Mouse (Mus musculus) limb, embryonic 15.5 days (tissue): ENCODE data around the gene Atxn2. TPM values are rescaled to one million over a fixed set of nuclear protein-coding genes. Genes with fewer than 3 reads are reported as not detected.
"Not testable (repeated sequence)": the region's sequence is repeated elsewhere in the genome, so short reads cannot be mapped to it uniquely, and the experiment has no call there.

Experiments
- ATAC-seq: fragments of 200-750 bp; cut with Nextera tagmentation; 2 replicates; pipeline ENCODE4 v1.8.0; 2017; ENCODE audit warnings: low read depth, moderate TSS enrichment; ENCODE audit not compliant: insufficient number of reproducible peaks, low FRiP score, low TSS enrichment
- H3K27ac ChIP-seq: fragments of 300-500 bp; sonication (generic); 2 replicates; pipeline ENCODE4 v1.5.1; 2015; ENCODE audit warnings: moderate library complexity, mild to moderate bottlenecking, inconsistent platforms
- H3K27me3 ChIP-seq: fragments of 300-500 bp; sonication (generic); 2 replicates; pipeline ENCODE4 v1.6.1; 2015; ENCODE audit warnings: inconsistent platforms
- H3K36me3 ChIP-seq: fragments of 300-500 bp; sonication (generic); 2 replicates; pipeline ENCODE4 v1.6.1; 2015; ENCODE audit warnings: inconsistent platforms
- H3K4me1 ChIP-seq: fragments of 300-500 bp; sonication (generic); 2 replicates; pipeline ENCODE4 v1.6.1; 2015; ENCODE audit warnings: inconsistent platforms
- H3K4me2 ChIP-seq: fragments of 300-500 bp; sonication (generic); 2 replicates; pipeline ENCODE4 v1.6.1; 2015; ENCODE audit warnings: mild to moderate bottlenecking, inconsistent platforms
- H3K4me3 ChIP-seq: fragments of 300-500 bp; sonication (generic); 2 replicates; pipeline ENCODE4 v1.5.1; 2015; ENCODE audit warnings: mild to moderate bottlenecking, inconsistent platforms
- H3K9ac ChIP-seq: fragments of 300-500 bp; sonication (generic); 2 replicates; pipeline ENCODE4 v1.6.1; 2015; ENCODE audit warnings: inconsistent platforms
- H3K9me3 ChIP-seq: fragments of 300-500 bp; sonication (generic); 2 replicates; pipeline ENCODE4 v1.6.1; 2016; ENCODE audit warnings: inconsistent platforms
- WGBS: fragments of 180-500 bp; shearing (Covaris S2); methylation state at CpG from one replicate; pipeline ENCODE4 v1.1.7; 2015; 5-methylcytosine and 5-hydroxymethylcytosine counted together
- polyA plus RNA-seq: library from polyadenylated mRNA; unstranded; fragments of >200 nt; fragmentation: Nextera tagmentation; extraction: Ambion mirVana; gene quantifications from 2 replicates; pipeline ENCODE4 v1.2.1, GENCODE M21; 2015

Gene Atxn2
- polyA plus RNA-seq, 1 experiment from 2014 or later, result 49.4 TPM

DNA sequence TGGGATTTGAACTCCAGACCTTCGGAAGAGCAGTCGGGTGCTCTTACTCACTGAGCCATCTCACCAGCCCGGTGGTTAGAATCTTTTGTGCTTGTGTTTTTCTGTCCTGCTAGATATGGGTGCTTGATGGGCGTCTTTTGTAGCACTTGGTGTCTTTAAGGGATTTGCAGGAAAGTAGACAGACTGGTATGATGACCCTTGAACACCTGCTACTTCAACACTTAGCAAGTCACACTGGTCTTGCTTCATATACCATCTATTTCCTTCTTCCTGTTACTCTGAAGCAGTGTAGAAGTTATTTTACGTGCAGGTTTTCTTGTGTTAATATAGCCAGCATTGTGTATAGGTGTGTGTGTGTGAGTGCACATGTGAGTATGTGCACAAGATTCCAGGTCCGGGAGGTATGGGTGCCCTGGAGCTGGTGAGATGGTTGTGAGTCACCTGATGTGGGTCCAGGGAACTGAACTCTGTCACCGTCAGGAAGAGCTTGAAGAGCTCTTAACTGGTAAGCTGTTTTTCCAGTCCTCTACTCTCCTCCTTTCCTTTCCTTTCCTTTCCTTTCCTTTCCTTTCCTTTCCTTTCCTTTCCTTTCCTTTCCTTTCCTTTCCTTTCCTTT is 27.5 kb downstream of the Atxn2 start:
- ATAC-seq, result no peak
- Histone ChIP-seq H3K4me2 (no peak overlapping the region), H3K9me3 (no peaks in the 10 kb centered on the region), H3K27ac (no peak overlapping the region), H3K4me1 (no peaks in the 10 kb centered on the region), H3K36me3 (peaks cover 5% of the 10 kb centered on the region; the same call in 1 of the 2 replicates), H3K9ac (no peak overlapping the region), H3K27me3 (no peaks in the 10 kb centered on the region), H3K4me3 (no peak overlapping the region)
- 87% methylated on average over 7 of the region's 7 CpGs for WGBS

DNA sequence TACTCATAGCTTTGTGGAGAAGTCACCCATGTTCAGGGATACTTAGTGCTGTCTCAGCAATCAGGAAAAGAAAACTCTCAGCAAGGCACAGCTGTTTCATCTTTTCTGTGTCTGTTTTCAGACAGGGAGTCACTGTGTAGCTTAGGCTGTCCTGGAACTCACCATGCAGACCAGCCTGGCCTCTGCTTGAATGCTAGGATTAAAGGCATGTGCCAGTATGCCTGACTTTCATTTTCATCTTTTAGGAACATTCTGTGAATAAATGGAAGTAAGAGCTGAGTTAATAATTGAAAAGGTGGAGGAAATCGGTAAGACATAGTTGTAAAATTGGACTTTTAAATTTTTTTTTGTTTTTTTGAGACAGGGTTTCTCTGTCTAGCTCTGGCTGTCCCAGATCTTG is 29.4 kb downstream of the Atxn2 start:
- Histone ChIP-seq H3K36me3 (no peaks in the 10 kb centered on the region), H3K27ac (no peak overlapping the region), H3K4me3 (no peak overlapping the region), H3K4me2 (no peak overlapping the region), H3K9me3 (no peaks in the 10 kb centered on the region), H3K9ac (no peak overlapping the region), H3K4me1 (no peaks in the 10 kb centered on the region), H3K27me3 (no peaks in the 10 kb centered on the region)
- no peak for ATAC-seq
- 88% methylated on average over 1 of the region's 1 CpGs for WGBS

DNA sequence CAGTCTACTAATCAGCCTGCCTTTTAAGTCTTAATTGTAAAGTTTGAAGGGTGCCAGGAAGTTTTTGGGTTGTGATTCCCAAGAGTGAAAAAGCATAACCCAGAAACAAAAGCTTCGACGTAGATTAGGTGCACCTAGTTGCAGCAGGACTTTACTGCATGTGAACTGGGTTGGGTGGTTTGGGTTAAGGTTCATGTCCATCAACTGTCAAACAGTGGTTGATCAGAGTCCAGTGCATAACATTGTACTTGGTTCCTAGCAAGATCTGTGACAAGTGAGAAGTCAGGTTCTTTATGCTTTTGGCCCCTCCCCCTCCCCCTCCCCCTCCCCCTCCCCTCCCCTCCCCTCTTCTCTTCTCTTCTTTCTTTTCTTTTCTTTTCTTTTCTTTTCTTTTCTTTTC is 31.8 kb downstream of the Atxn2 start:
- WGBS, result 90% methylated on average over 2 of the region's 2 CpGs
- Histone ChIP-seq H3K36me3 (no peaks in the 10 kb centered on the region), H3K9ac (no peak overlapping the region), H3K9me3 (no peaks in the 10 kb centered on the region), H3K4me2 (no peak overlapping the region), H3K27ac (no peak overlapping the region), H3K4me1 (0 out of 2 replicates have a peak, but pooled peaks cover 2% of the 10 kb centered on the region), H3K27me3 (no peaks in the 10 kb centered on the region), H3K4me3 (no peak overlapping the region)
- ATAC-seq, result no peak

DNA sequence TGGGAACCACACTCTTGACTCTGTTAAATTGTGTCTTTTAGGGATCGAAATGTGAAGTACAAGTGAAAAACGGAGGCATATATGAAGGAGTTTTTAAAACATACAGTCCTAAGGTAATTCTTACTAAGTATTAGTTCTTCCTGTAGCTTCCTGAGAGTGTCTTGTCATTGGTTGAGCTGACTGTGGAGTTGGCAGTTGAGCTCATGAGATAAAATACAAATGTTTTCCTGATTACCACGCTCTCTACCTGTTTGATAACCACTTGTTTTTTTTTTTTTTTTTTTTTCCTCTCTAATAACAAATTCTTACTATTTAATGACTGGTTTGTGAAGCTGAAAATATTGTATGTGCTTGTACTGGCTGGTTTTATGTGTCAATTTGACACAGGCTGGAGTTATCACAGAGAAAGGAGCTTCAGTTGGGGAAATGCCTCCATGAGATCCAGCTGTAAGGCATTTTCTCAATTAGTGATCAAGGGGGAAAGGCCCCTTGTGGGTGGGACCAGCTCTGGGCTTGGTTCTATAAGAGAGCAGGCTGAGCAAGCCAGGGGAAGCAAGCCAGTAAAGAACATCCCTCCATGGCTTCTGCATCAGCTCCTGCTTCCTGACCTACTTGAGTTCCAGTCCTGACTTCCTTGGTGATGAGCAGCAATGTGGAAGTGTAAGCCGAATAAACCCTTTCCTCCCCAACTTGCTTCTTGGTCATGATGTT is 36.9 kb downstream of the Atxn2 start:
- peaks cover 36% of the 10 kb centered on the region for H3K36me3 ChIP-seq
- H3K4me2 ChIP-seq, ATAC-seq, H3K4me1 ChIP-seq, H3K4me3 ChIP-seq, H3K27me3 ChIP-seq, H3K9ac ChIP-seq, H3K27ac ChIP-seq, H3K9me3 ChIP-seq: not testable (repeated sequence)
- 94% methylated on average over 4 of the region's 4 CpGs for WGBS

DNA sequence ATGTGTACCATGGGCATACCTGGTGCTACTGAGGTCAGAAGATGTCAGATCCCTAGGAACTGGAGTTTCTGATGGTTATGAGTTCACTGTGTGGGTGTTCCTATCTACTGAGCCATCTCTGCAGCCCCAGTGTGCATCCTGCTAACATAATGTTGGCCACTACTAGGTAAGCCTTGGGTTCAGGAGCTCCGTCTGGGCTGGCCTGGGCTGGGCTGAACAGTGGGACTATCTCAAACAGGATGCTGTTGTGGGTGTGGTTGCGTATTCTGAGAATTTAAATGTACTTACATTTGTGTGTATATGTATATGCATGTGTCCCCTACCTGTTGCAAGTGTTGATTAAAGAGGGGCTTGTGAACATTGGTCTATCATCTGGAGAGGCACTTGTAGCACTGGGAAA is 38.5 kb downstream of the Atxn2 start:
- no peak overlapping the region for H3K9ac ChIP-seq
- peaks cover 43% of the 10 kb centered on the region for H3K36me3 ChIP-seq
- H3K4me1 ChIP-seq, result 0 out of 2 replicates have a peak, but pooled peaks cover 2% of the 10 kb centered on the region
- no peaks in the 10 kb centered on the region for H3K9me3 ChIP-seq
- H3K4me3 ChIP-seq, result no peak overlapping the region
- WGBS, result 87% methylated on average over 2 of the region's 2 CpGs
- H3K27ac ChIP-seq, result no peak overlapping the region
- no peak overlapping the region for H3K4me2 ChIP-seq
- no peaks in the 10 kb centered on the region for H3K27me3 ChIP-seq
- no peak for ATAC-seq

DNA sequence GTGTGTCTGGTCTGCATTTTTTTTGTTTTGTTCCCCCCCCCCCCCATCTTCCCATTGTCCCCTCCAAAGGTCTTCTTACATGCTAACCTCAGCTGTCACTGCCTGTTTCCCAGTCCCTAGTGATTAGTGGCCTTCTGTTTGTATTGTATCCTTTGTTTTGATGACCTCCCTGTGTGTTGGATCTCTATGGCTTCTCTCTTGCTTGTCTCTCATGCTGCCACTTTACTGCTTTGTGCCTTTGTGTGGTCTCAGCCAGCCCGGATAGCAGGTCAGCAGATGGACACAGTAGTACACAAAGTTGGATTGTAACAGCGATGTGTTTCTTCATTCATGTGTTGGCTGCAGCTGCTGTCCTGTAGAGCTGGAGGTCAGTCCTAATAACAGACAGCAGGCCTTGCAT is 46.8 kb downstream of the Atxn2 start:
- Histone ChIP-seq H3K9ac (no peak overlapping the region), H3K9me3 (no peaks in the 10 kb centered on the region), H3K4me3 (no peak overlapping the region), H3K4me1 (peaks cover 11% of the 10 kb centered on the region; the same call in 1 of the 2 replicates), H3K4me2 (no peak overlapping the region), H3K36me3 (peaks cover 37% of the 10 kb centered on the region), H3K27ac (no peak overlapping the region), H3K27me3 (no peaks in the 10 kb centered on the region)
- no peak for ATAC-seq
- 78% methylated on average over 2 of the region's 2 CpGs for WGBS

DNA sequence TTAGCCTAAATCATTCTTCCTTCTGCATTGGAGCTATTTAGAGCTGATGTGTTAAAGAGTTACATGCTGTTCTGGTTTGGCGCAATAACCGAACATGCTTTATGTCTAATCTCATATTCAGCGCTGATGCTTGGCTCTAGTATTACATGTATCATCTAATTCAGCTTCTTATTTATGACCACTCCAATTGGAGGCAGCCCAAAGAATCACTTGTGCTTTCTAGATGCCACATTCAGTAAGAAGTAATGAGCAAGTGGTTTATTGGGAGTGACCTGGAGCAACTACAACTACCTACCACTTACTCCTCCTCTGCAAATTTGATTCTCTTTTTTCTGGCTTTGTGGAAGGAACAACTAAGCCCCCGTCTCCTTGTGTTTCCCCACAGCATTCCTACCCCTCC is 47.2 kb downstream of the Atxn2 start:
- peaks cover 37% of the 10 kb centered on the region for H3K36me3 ChIP-seq
- H3K4me3 ChIP-seq, result no peak overlapping the region
- no peak overlapping the region for H3K4me2 ChIP-seq
- ATAC-seq, result no peak
- H3K4me1 ChIP-seq, result peaks cover 11% of the 10 kb centered on the region; the same call in 1 of the 2 replicates
- no peak overlapping the region for H3K9ac ChIP-seq
- H3K27me3 ChIP-seq, result no peaks in the 10 kb centered on the region
- H3K27ac ChIP-seq, result no peak overlapping the region
- H3K9me3 ChIP-seq, result no peaks in the 10 kb centered on the region
- 85% methylated on average over 4 of the region's 4 CpGs for WGBS

DNA sequence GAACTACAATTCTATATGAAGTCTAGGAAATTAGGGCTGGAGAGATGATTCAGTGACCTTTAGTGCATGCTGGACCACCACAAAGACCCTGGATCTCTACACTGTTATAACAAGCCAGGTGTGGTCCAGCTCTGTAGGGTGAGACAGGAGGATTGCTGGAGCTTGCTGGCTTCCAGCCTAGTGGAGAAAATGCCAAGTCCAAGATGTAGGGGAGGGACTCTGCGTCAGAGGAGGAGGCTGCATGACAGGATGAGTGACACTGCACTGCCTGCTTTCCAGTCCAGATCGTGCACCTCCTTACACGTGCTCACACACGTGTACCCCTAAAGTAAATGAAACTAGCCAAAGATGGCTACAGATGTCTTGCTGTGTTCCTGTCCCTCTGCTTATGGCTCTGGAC is 48.8 kb downstream of the Atxn2 start:
- Histone ChIP-seq H3K36me3 (peaks cover 39% of the 10 kb centered on the region), H3K27ac (no peak overlapping the region), H3K4me1 (peaks cover 11% of the 10 kb centered on the region; the same call in 1 of the 2 replicates), H3K9me3 (no peaks in the 10 kb centered on the region), H3K27me3 (no peaks in the 10 kb centered on the region), H3K4me2 (no peak overlapping the region), H3K9ac (no peak overlapping the region), H3K4me3 (no peak overlapping the region)
- ATAC-seq, result no peak
- WGBS, result 78% methylated on average over 4 of the region's 4 CpGs

DNA sequence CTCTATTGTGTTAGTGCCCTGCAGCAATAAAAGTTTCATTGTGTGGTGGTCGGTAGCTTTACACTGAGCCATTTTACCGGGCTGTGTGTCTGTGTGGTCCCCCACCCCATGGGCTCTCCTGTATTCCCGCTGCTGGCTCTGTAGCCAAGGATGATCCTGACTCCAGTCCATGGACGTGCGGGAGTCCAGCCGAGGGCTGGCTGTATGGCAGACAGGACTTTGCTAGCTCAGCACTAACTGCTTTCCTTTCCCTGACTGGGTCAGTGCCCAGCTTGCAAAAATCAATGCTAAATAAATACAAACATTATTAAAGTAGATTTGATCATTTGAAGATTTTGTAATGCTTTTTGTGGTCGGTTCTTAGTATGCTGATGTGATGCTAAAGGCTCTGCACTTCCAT is 50.3 kb downstream of the Atxn2 start:
- ATAC-seq, result no peak
- H3K4me3 ChIP-seq, result no peak overlapping the region
- H3K9me3 ChIP-seq, result no peaks in the 10 kb centered on the region
- no peaks in the 10 kb centered on the region for H3K27me3 ChIP-seq
- no peak overlapping the region for H3K4me2 ChIP-seq
- no peak overlapping the region for H3K27ac ChIP-seq
- 76% methylated on average over 7 of the region's 7 CpGs for WGBS
- peaks cover 50% of the 10 kb centered on the region for H3K36me3 ChIP-seq
- no peak overlapping the region for H3K9ac ChIP-seq
- H3K4me1 ChIP-seq, result peaks cover 11% of the 10 kb centered on the region; the same call in 1 of the 2 replicates

DNA sequence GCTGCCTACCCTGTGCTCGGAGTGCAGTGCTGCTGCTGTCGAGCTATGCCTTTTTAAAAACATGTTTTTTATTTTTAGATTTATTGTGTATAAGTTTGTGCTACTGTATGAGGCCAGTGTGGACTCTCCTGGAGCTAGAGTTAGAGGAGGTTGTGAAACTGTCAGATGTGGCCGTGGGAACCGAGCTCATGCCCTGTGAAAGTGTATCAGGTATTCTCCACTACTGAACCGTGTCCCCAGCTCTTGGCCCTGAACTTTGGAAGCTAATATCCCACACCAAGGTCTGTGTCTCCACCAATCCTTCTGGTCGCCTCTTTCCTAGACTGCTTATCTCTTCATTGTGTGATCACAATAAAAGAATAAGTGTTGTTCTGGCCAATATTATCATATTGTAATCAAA is 51.8 kb downstream of the Atxn2 start:
- Histone ChIP-seq H3K9ac (no peak overlapping the region), H3K27me3 (no peaks in the 10 kb centered on the region), H3K27ac (no peak overlapping the region), H3K4me1 (peaks cover 11% of the 10 kb centered on the region; the same call in 1 of the 2 replicates), H3K9me3 (no peaks in the 10 kb centered on the region), H3K36me3 (peaks cover 46% of the 10 kb centered on the region), H3K4me3 (no peak overlapping the region), H3K4me2 (no peak overlapping the region)
- 92% methylated on average over 6 of the region's 6 CpGs for WGBS
- no peak for ATAC-seq

DNA sequence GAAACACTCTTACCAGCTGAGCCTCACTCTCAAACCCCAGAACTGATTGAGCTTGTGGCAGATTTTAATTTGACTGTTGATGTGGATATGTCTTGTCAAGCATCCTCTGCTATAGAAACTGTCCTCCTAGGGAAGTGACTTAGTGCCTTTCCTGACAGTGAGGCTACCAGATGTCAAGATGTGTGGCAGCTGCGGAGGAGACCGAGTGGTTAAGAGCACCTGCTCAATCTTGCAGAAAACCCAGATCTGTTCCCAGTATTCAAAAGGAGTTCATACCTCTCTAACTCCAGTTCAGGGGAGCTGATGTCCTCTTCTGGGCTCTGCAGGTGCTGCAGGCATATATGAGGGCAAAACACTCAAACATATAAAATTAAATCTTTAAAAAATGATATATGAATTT is 53.9 kb downstream of the Atxn2 start:
- Histone ChIP-seq H3K9ac (no peak overlapping the region), H3K27ac (no peak overlapping the region), H3K4me1 (no peaks in the 10 kb centered on the region), H3K27me3 (no peaks in the 10 kb centered on the region), H3K36me3 (peaks cover 41% of the 10 kb centered on the region), H3K4me3 (no peak overlapping the region), H3K9me3 (no peaks in the 10 kb centered on the region), H3K4me2 (no peak overlapping the region)
- no peak for ATAC-seq
- WGBS, result 82% methylated on average over 2 of the region's 2 CpGs

DNA sequence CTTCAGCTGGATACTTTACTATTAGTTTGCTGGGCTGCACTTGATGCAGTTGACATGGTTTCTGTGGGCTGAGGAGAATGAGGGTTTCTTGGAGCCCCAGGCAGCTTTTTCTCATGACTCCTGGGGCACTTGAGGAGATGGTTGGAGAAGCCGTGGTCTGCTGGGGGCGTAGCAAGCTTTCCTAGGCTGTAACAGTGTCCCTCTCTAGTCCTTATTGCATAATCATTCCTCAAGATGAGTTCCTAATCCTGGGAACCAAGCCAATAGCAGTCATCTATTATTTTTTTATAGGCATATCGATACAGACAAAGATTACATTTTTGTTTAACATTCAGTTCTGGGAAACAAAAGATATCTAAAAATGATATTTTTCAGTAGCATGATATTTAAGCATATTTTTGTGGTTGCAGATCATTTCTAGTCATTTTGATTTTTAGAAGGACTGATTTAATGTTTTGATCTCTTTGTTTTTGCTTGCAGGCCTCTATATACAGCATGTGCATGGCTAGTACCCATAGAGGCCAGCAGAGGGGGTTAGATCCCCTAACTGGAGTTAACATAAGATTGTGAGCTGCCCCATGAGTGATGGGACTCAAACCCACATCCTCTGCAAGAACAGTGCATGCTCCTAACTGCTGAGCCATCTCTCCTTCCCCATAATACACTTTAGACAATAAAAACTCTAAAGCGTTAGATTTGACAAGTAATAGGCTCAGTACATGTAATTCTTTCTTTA is 55.1 kb downstream of the Atxn2 start:
- 87% methylated on average over 4 of the region's 4 CpGs for WGBS
- ATAC-seq, result no peak
- Histone ChIP-seq H3K27me3 (no peaks in the 10 kb centered on the region), H3K4me1 (no peaks in the 10 kb centered on the region), H3K36me3 (peaks cover 40% of the 10 kb centered on the region), H3K9ac (no peak overlapping the region), H3K4me3 (no peak overlapping the region), H3K9me3 (no peaks in the 10 kb centered on the region), H3K4me2 (no peak overlapping the region), H3K27ac (no peak overlapping the region)
